Mouse (Mus musculus) NIH3T3 (cell line): Measurements from ENCODE around the gene Ahcyl1.
A peak's percentile ranks its signal among the peaks of the same experiment; 100 is the strongest.

ENCODE experiments used
- DNase-seq: peaks from one replicate; pipeline ENCODE4 v3.0.0-alpha.2; 2012; ENCODE audit warnings: low read depth

Ahcyl1 gene

GRCm38 (mm10) chr3:107703675-107704370 is 7.5 kb upstream of the Ahcyl1 start:
- no peak for DNase-seq

- no peak for DNase-seq
These were observed 5.5 kb upstream of the Ahcyl1 start for GRCm38 (mm10) chr3:107701767-107702394.

DNA sequence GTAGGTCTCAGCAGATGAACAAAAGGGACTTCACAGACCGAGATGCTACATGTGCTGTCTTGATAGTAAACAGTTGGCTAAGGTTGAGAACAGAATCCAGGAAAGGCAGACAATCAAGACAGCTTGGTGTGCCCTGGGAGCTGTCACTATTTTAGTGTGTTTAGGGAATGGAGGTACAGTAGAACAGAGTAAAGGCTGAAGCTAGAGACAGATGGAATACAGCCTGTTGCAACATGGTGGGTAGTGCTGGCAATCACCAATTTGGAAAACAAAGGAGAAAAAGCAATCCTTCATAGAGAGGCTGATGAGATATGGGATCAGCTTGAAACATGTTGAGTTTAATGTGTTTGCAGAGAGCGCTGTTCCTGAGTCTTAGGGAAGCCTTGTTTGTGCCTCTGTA is 4.3 kb upstream of the Ahcyl1 start:
- DNase-seq, result no peak

GRCm38 (mm10) chr3:107696910-107697309 is 550 bp upstream of the Ahcyl1 start:
- DNase-seq, result no peak

DNA sequence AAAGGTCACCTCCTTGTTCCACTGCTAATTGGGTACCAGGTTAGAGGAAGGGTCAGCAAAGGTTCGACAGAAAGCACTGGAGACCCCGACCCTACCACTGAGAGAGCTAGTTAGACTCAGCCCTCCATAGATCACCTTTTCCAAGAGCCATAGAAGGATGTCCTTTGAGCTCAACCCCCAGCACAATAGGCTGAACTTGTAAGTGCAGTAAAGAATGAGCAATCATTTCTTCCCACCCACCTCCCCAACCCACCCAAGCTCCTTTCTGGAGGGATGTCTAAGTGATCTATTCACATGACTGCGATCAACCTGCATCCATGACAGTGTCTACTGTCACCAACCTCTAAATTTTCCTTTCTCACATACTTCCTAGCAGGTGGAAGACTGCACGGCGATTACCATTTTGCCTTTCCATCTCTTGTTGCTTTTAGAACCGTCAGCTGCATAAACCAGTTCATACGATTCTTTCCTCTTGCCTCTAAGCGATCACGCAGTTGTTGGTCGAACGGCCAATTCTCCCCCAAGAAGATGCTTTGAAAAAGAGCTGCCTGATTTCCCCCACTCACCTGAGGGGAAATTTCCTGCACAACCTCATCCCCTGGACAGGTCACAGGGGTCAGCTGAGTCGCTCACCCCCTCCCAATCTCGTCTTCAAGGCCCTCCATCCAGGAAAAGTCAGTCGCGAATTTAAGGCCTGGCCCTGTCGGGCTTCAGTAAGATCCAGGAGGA is 977 bp downstream of the Ahcyl1 start:
- DNase-seq, result peak; percentile 43

DNA sequence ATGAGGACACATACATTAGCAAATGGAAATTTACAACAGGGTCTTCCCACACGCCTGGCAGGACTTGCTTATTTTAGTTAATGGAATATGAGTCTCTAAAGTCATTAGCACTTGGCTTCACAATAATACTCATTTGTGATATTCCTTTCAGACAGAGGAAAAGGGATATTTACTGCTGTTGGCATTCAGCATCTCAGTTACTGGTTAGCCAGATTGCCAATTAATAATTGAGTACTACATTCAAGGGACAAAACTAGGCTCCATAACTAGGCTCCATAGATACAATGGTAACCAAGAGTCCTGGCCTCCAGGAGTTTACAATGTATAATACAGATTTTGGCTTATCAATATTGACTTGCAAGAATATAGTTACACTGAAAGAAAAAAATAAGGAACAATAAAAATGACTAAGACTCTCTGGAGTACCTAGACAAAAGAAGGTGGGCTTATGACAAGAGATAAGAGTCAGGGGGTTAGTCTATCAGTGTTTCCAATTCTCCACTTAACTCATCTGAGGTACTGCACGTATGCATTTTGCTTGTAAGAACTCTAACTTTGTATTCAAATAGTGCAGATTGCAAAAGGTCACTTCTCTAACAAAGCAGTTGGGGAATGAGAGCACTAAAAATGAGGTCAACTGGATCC is 2.0 kb downstream of the Ahcyl1 start:
- DNase-seq, result no peak

- no peak for DNase-seq
These were observed 6.0 kb downstream of the Ahcyl1 start for GRCm38 (mm10) chr3:107690366-107690765.

GRCm38 (mm10) chr3:107689245-107689644 is 7.1 kb downstream of the Ahcyl1 start:
- DNase-seq, result no peak

DNA sequence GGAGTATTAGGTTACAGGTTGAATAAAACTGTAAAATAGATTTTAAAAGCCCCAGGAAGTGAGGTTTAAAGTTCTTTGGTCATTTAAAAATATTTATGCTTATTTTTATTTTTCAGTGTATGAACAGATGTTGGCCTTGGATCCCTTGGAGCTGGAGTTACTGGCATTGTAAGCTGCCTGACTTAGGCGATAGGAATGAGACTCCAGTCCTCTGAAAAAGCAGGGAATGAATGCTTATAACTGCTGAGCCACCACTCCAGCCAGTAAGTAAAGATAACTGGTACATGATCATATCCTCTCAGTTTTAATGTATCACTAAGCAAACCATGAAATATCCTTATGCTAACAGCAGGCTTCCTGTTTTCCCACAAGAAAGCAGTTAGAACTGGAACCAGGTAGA is 8.1 kb downstream of the Ahcyl1 start:
- DNase-seq, result peak; percentile 73

GRCm38 (mm10) chr3:107686276-107686977 is 9.9 kb downstream of the Ahcyl1 start:
- peak; percentile 76 for DNase-seq

- no peak for DNase-seq
These were observed 10.7 kb downstream of the Ahcyl1 start for GRCm38 (mm10) chr3:107685652-107686051.

DNA sequence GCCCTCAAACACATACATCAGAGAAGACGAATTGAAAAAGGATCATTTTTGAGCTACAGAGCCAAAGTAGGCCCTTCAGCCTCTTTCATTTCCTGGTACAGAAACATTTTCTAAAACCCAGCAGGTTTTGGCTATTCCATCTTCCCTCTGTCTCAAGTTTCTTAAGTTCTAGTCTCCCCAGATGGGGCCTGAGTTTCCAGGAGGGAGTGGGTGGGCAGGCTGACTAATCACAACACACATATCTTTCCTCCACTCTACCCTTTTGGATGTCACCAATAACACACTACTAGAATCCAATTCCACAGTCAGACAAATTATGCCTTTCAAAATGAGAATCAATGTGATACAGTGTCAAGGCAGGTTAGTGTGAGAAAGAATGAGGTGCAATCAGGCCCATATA is 12.8 kb downstream of the Ahcyl1 start:
- DNase-seq, result no peak

DNA sequence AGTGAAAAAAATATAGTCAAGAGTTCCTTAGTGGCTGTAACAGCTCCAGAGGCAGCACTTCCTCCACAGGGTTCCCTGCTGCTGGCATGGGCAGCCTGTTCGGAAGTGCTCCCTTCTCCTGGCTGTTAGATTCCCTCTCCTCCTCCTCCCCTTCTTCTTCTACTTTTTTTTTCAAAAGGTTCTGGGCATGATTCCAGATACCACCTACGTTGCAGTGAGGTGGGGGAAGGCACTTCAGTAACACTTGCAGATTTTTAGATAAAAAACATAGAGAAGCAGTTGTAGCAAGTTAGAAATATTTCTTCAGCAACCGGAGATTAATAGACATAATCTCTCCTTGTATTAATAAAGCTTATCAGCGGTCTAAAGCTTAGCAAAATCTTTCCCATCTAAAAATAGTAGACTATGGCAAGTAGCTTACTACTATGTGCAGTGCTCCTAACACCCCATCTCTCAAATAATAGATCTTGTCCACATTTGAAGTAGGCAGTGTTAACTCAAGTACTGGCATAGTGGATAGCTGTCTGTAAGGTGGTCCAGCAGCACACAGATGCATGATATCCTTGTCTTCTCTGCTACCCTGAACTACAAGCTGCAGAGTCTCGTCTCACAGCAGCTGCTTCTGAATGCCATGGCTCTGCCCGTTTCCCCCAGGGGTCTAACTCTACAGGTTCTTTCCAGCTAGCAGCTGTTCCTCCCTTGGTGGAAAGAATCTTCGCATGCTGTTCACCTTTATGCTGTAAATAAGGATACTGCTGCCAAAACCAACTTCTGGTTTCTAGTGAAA is 15.4 kb downstream of the Ahcyl1 start:
- DNase-seq, result peak; percentile 49

- no peak for DNase-seq
These were observed 24.9 kb downstream of the Ahcyl1 start for GRCm38 (mm10) chr3:107671509-107671908.

- no peak for DNase-seq
These were observed 25.9 kb downstream of the Ahcyl1 start for GRCm38 (mm10) chr3:107670500-107670899.

GRCm38 (mm10) chr3:107668786-107669185 is 27.6 kb downstream of the Ahcyl1 start:
- no peak for DNase-seq

DNA sequence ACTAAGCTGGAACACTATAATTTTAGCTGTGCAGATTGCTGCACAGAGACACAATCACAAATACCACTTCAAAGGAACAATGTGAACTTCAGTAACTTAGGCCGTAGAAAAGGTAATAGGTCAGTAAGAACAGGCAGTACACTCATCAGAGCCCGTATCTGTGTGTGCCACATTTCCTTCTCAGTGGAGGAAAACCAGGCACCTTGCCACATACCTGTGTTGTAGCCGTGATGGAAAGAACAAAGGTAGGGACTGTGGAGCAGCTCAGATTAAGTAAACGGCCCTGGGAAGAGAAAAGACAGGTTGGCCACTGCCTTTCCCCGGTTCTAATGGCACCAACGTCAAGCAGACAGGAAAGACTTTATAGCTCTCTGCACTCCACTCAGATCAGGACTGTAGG is 28.9 kb downstream of the Ahcyl1 start:
- no peak for DNase-seq

DNA sequence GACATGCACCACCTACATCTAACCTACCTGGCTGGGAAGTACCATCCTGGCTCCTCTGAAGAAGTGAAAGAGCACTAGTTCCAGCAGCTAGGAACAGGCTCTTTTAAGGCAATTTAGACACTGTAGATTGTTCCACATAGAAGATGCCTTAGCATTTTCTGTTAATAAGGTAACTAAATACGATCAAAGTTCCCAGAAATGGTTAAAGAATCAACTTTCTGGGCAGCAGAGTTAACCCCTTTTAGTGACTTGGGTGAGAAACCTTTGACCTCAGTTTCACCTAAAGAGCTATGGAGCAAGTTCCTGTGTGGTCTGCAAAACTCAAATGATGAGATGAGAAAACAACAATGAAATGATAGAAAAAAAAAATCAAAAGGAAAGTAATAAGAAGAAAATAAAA is 31.7 kb downstream of the Ahcyl1 start:
- DNase-seq, result no peak

DNA sequence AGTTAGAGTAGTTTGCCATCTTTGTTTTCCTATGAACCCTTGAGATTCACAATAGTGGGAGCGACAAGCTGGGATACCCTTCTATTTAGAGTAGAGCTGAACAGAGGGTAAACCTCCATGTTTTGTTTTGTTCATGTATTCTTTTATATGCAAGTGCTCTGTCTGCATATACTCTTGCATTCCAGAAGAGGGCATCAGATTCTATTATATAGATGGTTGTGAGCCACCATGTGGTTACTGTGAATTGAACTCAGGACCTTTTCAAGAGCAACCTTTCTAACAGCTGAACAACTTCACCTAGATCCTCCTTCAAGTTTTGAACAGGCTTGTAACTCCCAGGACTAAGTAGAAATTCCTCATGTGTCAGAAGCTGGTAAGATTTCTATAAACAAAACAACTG is 37.4 kb downstream of the Ahcyl1 start:
- peak; percentile 25 for DNase-seq

GRCm38 (mm10) chr3:107656888-107657287 is 39.5 kb downstream of the Ahcyl1 start:
- no peak for DNase-seq

DNA sequence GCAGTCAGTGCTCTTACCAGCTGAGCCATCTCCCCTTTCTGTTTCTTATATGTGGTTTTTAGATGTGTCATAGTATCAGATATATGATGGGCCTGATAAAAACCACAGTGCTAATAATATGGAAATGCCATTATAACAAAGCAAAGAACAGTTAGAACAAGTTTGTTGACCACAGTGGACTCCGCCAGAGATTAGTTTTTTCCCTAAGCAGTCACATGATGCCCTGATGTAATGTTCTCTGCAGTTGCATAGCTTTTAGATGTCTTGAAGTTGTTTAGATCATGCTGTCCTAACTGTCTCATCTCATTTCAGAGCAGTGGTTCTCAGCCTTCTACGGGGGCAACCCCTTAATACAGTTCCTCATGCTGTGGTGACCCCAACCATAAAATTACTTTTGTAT is 40.2 kb downstream of the Ahcyl1 start:
- peak; percentile 51 for DNase-seq
